Mouse (Mus musculus): ENCODE results near the gene Tmem212.

- TF ChIP-seq POLR2A (IDR thresholded peaks at IDR 0.05; ENCODE audit: control insufficient read depth, low read depth, low read length) (no peak), CTCF (IDR thresholded peaks at IDR 0.05; ENCODE audit: control insufficient read depth, insufficient read depth, insufficient replicate concordance, low read depth, low read length) (no peak)
Measured at GRCm38 (mm10) chr3:27898178-27898577, 2.0 kb upstream of the Tmem212 start.
